Mouse (Mus musculus) liver, embryonic 16.5 days (tissue): ENCODE measurements around the gene Tmem170. TPM values are rescaled to one million over a fixed set of nuclear protein-coding genes. Genes with fewer than 3 reads are reported as not detected.

Experiments used
- ATAC-seq: fragments of 200-750 bp; cut with Nextera tagmentation; 2 replicates; pipeline ENCODE4 v1.8.0; 2017; ENCODE audit warnings: low read depth, mild to moderate bottlenecking, moderate number of reproducible peaks, moderate library complexity
- H3K27ac ChIP-seq: fragments of 300-500 bp; sonication (generic); 2 replicates; pipeline ENCODE4 v1.5.1; 2014; ENCODE audit warnings: mild to moderate bottlenecking, low read length
- H3K27me3 ChIP-seq: fragments of 300-500 bp; sonication (generic); 2 replicates; pipeline ENCODE4 v1.6.1; 2014; ENCODE audit warnings: low read depth, low read length, mixed read lengths; ENCODE audit not compliant: control insufficient read depth, insufficient read depth
- H3K36me3 ChIP-seq: fragments of 300-500 bp; sonication (generic); 2 replicates; pipeline ENCODE4 v1.6.1; 2014; ENCODE audit warnings: mild to moderate bottlenecking; ENCODE audit not compliant: control insufficient read depth, insufficient read depth
- H3K4me1 ChIP-seq: fragments of 300-500 bp; sonication (generic); 2 replicates; pipeline ENCODE4 v1.6.1; 2014; ENCODE audit warnings: low read depth, low read length, mixed read lengths; ENCODE audit not compliant: control insufficient read depth
- H3K4me2 ChIP-seq: fragments of 300-500 bp; sonication (generic); 2 replicates; pipeline ENCODE4 v1.6.1; 2014; ENCODE audit warnings: low read depth, low read length, mixed read lengths
- H3K4me3 ChIP-seq: fragments of 300-500 bp; sonication (generic); 2 replicates; pipeline ENCODE4 v1.5.1; 2014; ENCODE audit warnings: low read depth, mild to moderate bottlenecking, low read length
- H3K9ac ChIP-seq: fragments of 300-500 bp; sonication (generic); 2 replicates; pipeline ENCODE4 v1.6.1; 2014; ENCODE audit warnings: low read depth, low read length
- H3K9me3 ChIP-seq: fragments of 300-500 bp; sonication (generic); replicated peaks from 2 replicates; pipeline ENCODE4 v1.6.1; 2016; ENCODE audit warnings: low read length; ENCODE audit not compliant: control insufficient read depth
- WGBS: fragments of 180-500 bp; shearing (Covaris S2); extraction: QIAGEN DNeasy Blood & Tissue Kit; methylation state at CpG from one replicate; pipeline ENCODE4 v1.1.7; 2014; ENCODE audit not compliant: insufficient replicate concordance; 5-methylcytosine and 5-hydroxymethylcytosine counted together
- polyA plus RNA-seq: library from polyadenylated mRNA; unstranded; fragments of >200 nt; fragmentation: Nextera tagmentation; extraction: Ambion mirVana; gene quantifications from 2 replicates; pipeline ENCODE4 v1.2.1, GENCODE M21; 2015

Gene Tmem170
- 4.2 and 4.4 TPM in 2 replicates for polyA plus RNA-seq

- peak within 1 kb of the TSS; percentile 98 for H3K4me2 ChIP-seq
- H3K9me3 ChIP-seq, result no peaks in the 10 kb centered on the region
- H3K27me3 ChIP-seq, result no peaks in the 10 kb centered on the region
- peak within 1 kb of the TSS; percentile 86 for H3K4me3 ChIP-seq
- H3K4me1 ChIP-seq, result peaks cover 7% of the 10 kb centered on the region
- H3K27ac ChIP-seq, result peak within 1 kb of the TSS; percentile 77
- H3K36me3 ChIP-seq, result no peaks in the 10 kb centered on the region
- peak; percentile 98 for ATAC-seq
- WGBS, result under 1% methylated on average over 49 of the region's 53 CpGs
- peak within 1 kb of the TSS; percentile 85 for H3K9ac ChIP-seq
Measured at GRCm38 (mm10) chr8:111876355-111876948, at the start of gene Tmem170. TSS of gene Tmem170 (minus strand) at chr8:111876750.

GRCm38 (mm10) chr8:111924976-111925375 is 48.4 kb upstream of the Tmem170 start:
- peak overlapping the region; percentile 30; the same call in 1 of the 2 replicates for H3K9ac ChIP-seq

GRCm38 (mm10) chr8:111923383-111923804 is 46.8 kb upstream of the Tmem170 start:
- Histone ChIP-seq H3K4me3 (no peak overlapping the region), H3K9me3 (no peaks in the 10 kb centered on the region), H3K9ac (no peak overlapping the region), H3K27me3 (no peaks in the 10 kb centered on the region), H3K4me1 (peaks cover 11% of the 10 kb centered on the region), H3K27ac (no peak overlapping the region), H3K4me2 (no peak overlapping the region), H3K36me3 (no peaks in the 10 kb centered on the region)
- ATAC-seq, result peak; percentile 35; the same call in 1 of the 2 replicates
- 26% methylated on average over 10 of the region's 10 CpGs for WGBS

More at GRCm38 (mm10) chr8:111924976-111925375, 48.4 kb upstream of the Tmem170 start:
- H3K27ac ChIP-seq, result peak overlapping the region; percentile 69
- H3K36me3 ChIP-seq, result no peaks in the 10 kb centered on the region
- H3K4me3 ChIP-seq, result no peak overlapping the region
- H3K9me3 ChIP-seq, result no peaks in the 10 kb centered on the region
- 30% methylated on average over 7 of the region's 7 CpGs for WGBS
- peaks cover 19% of the 10 kb centered on the region for H3K4me1 ChIP-seq
- no peak for ATAC-seq
- no peaks in the 10 kb centered on the region for H3K27me3 ChIP-seq
- H3K4me2 ChIP-seq, result 0 out of 2 replicates have a peak overlapping the region, but pooled peaks have one; percentile 6

- H3K27ac ChIP-seq, result no peak overlapping the region
- 44% methylated on average over 4 of the region's 4 CpGs for WGBS
- no peaks in the 10 kb centered on the region for H3K36me3 ChIP-seq
- no peak overlapping the region for H3K9ac ChIP-seq
- peaks cover 11% of the 10 kb centered on the region for H3K4me1 ChIP-seq
- no peaks in the 10 kb centered on the region for H3K27me3 ChIP-seq
- no peak for ATAC-seq
- no peak overlapping the region for H3K4me2 ChIP-seq
- no peak overlapping the region for H3K4me3 ChIP-seq
- no peaks in the 10 kb centered on the region for H3K9me3 ChIP-seq
Measured at GRCm38 (mm10) chr8:111920971-111921370, 44.4 kb upstream of the Tmem170 start.

- H3K27me3 ChIP-seq, result no peaks in the 10 kb centered on the region
- ATAC-seq, result 0 out of 2 replicates have a peak, but pooled peaks have one; percentile 30
- 68% methylated on average over 2 of the region's 2 CpGs for WGBS
- H3K36me3 ChIP-seq, result no peaks in the 10 kb centered on the region
- H3K4me3 ChIP-seq, result no peak overlapping the region
- no peaks in the 10 kb centered on the region for H3K9me3 ChIP-seq
- H3K9ac ChIP-seq, result no peak overlapping the region
- peaks cover 4% of the 10 kb centered on the region for H3K4me1 ChIP-seq
- H3K4me2 ChIP-seq, result no peak overlapping the region
- H3K27ac ChIP-seq, result no peak overlapping the region
Measured at GRCm38 (mm10) chr8:111919663-111920062, 43.1 kb upstream of the Tmem170 start.

GRCm38 (mm10) chr8:111912860-111913432 is 36.4 kb upstream of the Tmem170 start:
- Histone ChIP-seq H3K27ac (no peak overlapping the region), H3K4me1 (no peaks in the 10 kb centered on the region; the same call in 1 of the 2 replicates), H3K27me3 (peaks cover 43% of the 10 kb centered on the region), H3K9me3 (no peaks in the 10 kb centered on the region), H3K4me3 (no peak overlapping the region), H3K36me3 (no peaks in the 10 kb centered on the region), H3K4me2 (no peak overlapping the region), H3K9ac (no peak overlapping the region)
- ATAC-seq, result no peak
- 53% methylated on average over 12 of the region's 12 CpGs for WGBS

- Histone ChIP-seq H3K4me2 (no peak overlapping the region), H3K4me1 (no peaks in the 10 kb centered on the region; the same call in 1 of the 2 replicates), H3K4me3 (no peak overlapping the region), H3K9ac (no peak overlapping the region), H3K27ac (no peak overlapping the region), H3K9me3 (no peaks in the 10 kb centered on the region), H3K36me3 (no peaks in the 10 kb centered on the region), H3K27me3 (peaks cover 44% of the 10 kb centered on the region)
- no peak for ATAC-seq
- WGBS, result 57% methylated on average over 7 of the region's 7 CpGs
Measured at GRCm38 (mm10) chr8:111911572-111911971, 35.0 kb upstream of the Tmem170 start.

GRCm38 (mm10) chr8:111909621-111910450 is 33.3 kb upstream of the Tmem170 start, which contains the start of gene Chst5:
TSS of gene Chst5 (minus strand) at chr8:111910447.
- H3K4me1 ChIP-seq, result no peaks in the 10 kb centered on the region; the same call in 1 of the 2 replicates
- no peak within 1 kb of the TSS for H3K4me2 ChIP-seq
- no peak within 1 kb of the TSS for H3K27ac ChIP-seq
- H3K27me3 ChIP-seq, result peaks cover 44% of the 10 kb centered on the region
- 11% methylated on average over 46 of the region's 47 CpGs for WGBS
- no peaks in the 10 kb centered on the region for H3K36me3 ChIP-seq
- H3K9ac ChIP-seq, result no peak within 1 kb of the TSS
- no peaks in the 10 kb centered on the region for H3K9me3 ChIP-seq
- H3K4me3 ChIP-seq, result no peak within 1 kb of the TSS
- no peak for ATAC-seq
